Mouse (Mus musculus) forebrain, embryonic 13.5 days (tissue): ENCODE data around the gene Zfp597. TPM values are rescaled to one million over a fixed set of nuclear protein-coding genes. Genes with fewer than 3 reads are reported as not detected.

ENCODE experiments used
- ATAC-seq: fragments of 200-750 bp; cut with Nextera tagmentation; 2 replicates; pipeline ENCODE4 v1.8.0; 2017
- H3K27ac ChIP-seq: fragments of 300-500 bp; sonication (generic); 2 replicates; pipeline ENCODE4 v1.5.1; 2015; ENCODE audit warnings: inconsistent platforms, mild to moderate bottlenecking, moderate library complexity
- H3K27me3 ChIP-seq: fragments of 300-500 bp; sonication (generic); 2 replicates; pipeline ENCODE4 v1.6.1; 2015; ENCODE audit warnings: mild to moderate bottlenecking, inconsistent platforms
- H3K36me3 ChIP-seq: fragments of 300-500 bp; sonication (generic); 2 replicates; pipeline ENCODE4 v1.6.1; 2015; ENCODE audit warnings: mild to moderate bottlenecking, inconsistent platforms; ENCODE audit not compliant: poor library complexity, severe bottlenecking
- H3K4me1 ChIP-seq: fragments of 300-500 bp; sonication (generic); 2 replicates; pipeline ENCODE4 v1.6.1; 2015; ENCODE audit warnings: inconsistent platforms
- H3K4me2 ChIP-seq: fragments of 300-500 bp; sonication (generic); 2 replicates; pipeline ENCODE4 v1.6.1; 2015; ENCODE audit warnings: inconsistent platforms, mild to moderate bottlenecking, moderate library complexity
- H3K4me3 ChIP-seq: fragments of 300-500 bp; sonication (generic); 2 replicates; pipeline ENCODE4 v1.5.1; 2015; ENCODE audit warnings: mild to moderate bottlenecking, inconsistent platforms
- H3K9ac ChIP-seq: fragments of 300-500 bp; sonication (generic); 2 replicates; pipeline ENCODE4 v1.6.1; 2015; ENCODE audit warnings: mild to moderate bottlenecking, inconsistent platforms
- H3K9me3 ChIP-seq: fragments of 300-500 bp; sonication (generic); replicated peaks from 2 replicates; pipeline ENCODE4 v1.6.1; 2016; ENCODE audit warnings: inconsistent platforms
- WGBS: fragments of 180-500 bp; shearing (Covaris S2); methylation state at CpG from one replicate; pipeline ENCODE4 v1.1.7; 2015; 5-methylcytosine and 5-hydroxymethylcytosine counted together
- polyA plus RNA-seq: library from polyadenylated mRNA; unstranded; fragments of >200 nt; fragmentation: Nextera tagmentation; extraction: Ambion mirVana; gene quantifications from 2 replicates; pipeline ENCODE4 v1.2.1, GENCODE M21; 2015

Gene Zfp597
- polyA plus RNA-seq, 1 experiment from 2014 or later = 9.6 TPM

DNA sequence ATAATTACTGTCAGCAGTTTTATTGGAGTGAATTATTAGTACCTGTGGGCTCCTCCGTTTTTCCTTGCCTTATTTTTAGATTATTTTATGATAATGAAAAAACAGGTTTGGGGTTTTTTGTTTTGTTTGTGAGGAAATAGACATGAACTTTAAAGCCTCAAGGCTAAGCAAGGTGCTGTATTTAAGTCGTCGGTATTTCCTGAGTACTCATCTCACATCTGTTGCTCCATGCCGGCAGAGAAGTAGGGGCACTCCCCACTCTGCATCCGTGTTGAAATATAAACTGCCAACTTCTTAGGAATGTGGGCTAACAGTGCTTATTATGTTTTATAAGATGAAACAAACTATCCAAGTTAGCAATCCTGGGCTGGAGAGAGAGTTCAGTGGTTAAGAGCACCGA is 11.7 kb upstream of the Zfp597 start:
- Histone ChIP-seq H3K27me3 (no peaks in the 10 kb centered on the region), H3K36me3 (peaks cover 58% of the 10 kb centered on the region), H3K4me1 (no peaks in the 10 kb centered on the region), H3K4me2 (no peak overlapping the region), H3K27ac (no peak overlapping the region), H3K9me3 (no peaks in the 10 kb centered on the region), H3K4me3 (no peak overlapping the region), H3K9ac (no peak overlapping the region)
- WGBS = 90% methylated on average over 6 of the region's 6 CpGs
- ATAC-seq = no peak

DNA sequence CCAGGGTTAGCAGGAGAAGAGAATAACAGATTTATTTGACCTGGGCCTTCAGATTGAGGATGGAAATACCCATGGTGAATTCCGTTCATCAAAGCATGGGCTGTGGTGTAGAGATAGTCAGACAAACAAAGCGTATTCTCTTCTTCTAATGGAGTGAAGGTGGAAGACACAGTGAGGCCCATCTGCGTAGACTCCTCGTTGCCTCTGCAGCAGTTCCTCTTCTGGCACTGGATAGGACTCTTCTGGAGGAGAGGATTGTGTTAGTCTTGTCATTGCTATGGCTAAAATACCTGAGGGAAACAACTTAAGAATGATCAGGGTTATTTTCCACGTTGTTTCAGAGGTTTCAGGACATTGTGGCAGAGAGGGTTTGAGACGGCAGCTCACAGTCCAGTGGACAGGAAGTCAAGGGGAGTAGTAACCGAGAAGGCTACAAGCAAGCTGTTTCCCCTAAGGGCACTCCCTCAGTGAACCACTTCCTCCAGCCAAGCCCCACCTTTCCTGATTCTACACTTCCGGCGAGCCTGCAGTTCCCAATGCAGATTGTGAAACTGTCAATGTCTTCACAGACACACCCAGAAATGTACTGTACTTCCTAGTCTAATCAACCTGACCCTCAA is 10.9 kb upstream of the Zfp597 start:
- no peaks in the 10 kb centered on the region for H3K4me1 ChIP-seq
- ATAC-seq = no peak
- peaks cover 51% of the 10 kb centered on the region for H3K36me3 ChIP-seq
- H3K4me2 ChIP-seq = no peak overlapping the region
- H3K9ac ChIP-seq = no peak overlapping the region; the same call in 1 of the 2 replicates
- WGBS = 85% methylated on average over 9 of the region's 9 CpGs
- no peaks in the 10 kb centered on the region for H3K9me3 ChIP-seq
- no peak overlapping the region for H3K4me3 ChIP-seq
- H3K27me3 ChIP-seq = no peaks in the 10 kb centered on the region
- H3K27ac ChIP-seq = no peak overlapping the region

DNA sequence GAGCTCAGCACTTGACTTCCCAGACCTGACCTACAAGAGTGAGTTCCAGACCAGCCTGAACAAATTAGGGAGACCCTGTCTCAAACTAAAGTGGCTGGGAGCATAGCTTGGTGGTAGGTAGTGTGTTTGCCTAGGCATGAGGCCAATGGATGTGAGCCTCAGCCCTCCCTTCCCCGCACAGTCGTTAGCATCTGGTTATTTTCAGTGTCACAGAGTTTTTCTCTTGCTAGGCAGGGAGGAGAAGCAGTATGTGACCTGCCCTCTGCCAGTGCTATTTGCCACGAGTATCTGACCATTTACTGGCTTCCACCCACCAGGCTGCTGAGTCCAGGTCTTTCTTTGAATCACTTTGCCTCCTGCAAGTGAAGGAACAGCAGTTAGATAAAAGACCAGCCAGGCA is 9.4 kb upstream of the Zfp597 start:
- ATAC-seq = no peak
- no peaks in the 10 kb centered on the region for H3K27me3 ChIP-seq
- no peak overlapping the region for H3K4me3 ChIP-seq
- no peak overlapping the region for H3K27ac ChIP-seq
- no peak overlapping the region for H3K4me2 ChIP-seq
- H3K36me3 ChIP-seq = peaks cover 35% of the 10 kb centered on the region
- no peaks in the 10 kb centered on the region for H3K4me1 ChIP-seq
- H3K9me3 ChIP-seq = no peaks in the 10 kb centered on the region
- H3K9ac ChIP-seq = no peak overlapping the region
- WGBS = 81% methylated on average over 3 of the region's 3 CpGs

DNA sequence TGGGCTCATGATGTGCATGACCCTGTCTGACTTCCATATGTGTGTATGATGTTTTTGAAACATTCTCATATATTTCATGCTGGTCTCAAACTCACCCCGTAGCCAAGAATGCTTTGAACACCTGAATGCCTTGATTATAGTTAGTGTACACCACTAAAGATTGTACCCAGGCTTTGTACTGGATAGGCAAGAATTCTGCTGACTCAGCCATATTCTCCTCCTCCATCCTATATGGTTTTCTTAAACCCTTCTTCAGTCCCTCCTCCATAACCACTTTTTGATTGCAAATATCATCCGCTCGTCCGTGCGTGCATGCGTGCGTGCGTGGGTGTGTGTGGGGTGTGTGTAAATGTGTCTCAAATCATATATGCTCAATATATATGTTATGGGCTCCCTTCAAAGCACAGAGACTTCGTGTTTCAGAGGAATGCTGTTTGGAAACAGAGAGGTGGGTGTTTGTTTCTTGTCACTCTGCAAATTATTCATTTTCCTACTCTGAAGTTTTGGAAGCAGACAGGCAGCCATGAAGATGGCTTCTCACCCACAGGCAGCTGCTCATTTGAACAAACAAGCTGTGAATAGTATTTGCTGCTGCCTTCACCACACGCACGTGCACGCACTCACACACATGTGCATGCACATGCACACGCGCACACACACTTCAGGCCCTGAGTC is 7.4 kb upstream of the Zfp597 start:
- 96% methylated on average over 14 of the region's 14 CpGs for WGBS
- no peaks in the 10 kb centered on the region for H3K4me1 ChIP-seq
- H3K27me3 ChIP-seq = no peaks in the 10 kb centered on the region
- peaks cover 15% of the 10 kb centered on the region for H3K36me3 ChIP-seq
- no peak overlapping the region for H3K9ac ChIP-seq
- no peak overlapping the region for H3K4me3 ChIP-seq
- H3K4me2 ChIP-seq = no peak overlapping the region
- no peak for ATAC-seq
- no peaks in the 10 kb centered on the region for H3K9me3 ChIP-seq
- H3K27ac ChIP-seq = no peak overlapping the region

DNA sequence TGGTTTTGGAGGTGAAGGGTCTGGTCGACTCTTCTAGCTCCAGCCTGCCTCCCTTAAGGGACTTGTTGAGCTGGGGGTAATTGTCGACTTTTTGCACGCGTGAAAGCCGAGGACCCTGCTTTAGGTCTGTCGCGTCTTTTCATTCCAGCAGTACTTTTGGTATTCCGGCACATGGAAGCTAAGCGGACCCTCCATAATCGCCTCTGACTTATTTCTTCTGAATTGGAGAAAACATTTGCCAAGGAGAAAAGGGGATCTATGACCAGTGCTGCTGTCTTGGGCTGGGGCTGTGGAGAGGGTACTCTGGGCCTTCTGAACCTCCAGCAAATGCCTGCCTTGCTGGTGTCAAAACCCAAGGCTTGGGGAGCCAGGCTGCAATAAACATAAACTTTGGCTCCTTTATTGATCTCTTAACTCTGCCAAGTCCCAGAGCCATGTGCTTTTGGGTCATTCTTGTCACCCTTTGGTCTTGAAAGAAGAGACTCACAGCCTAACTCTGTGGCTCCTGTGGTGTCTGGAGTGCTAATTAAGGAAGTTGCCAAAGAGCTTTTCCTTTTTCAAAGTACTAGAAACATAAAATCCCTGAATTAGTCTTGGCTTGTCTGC is 807 bp upstream of the Zfp597 start:
- H3K4me1 ChIP-seq = peaks cover 22% of the 10 kb centered on the region
- WGBS = 4% methylated on average over 10 of the region's 10 CpGs
- peak; percentile 20 for ATAC-seq
- peak overlapping the region; percentile 91 for H3K27ac ChIP-seq
- H3K4me3 ChIP-seq = peak overlapping the region; percentile 87
- peak overlapping the region; percentile 87 for H3K9ac ChIP-seq
- H3K27me3 ChIP-seq = no peaks in the 10 kb centered on the region
- H3K36me3 ChIP-seq = no peaks in the 10 kb centered on the region; the same call in 1 of the 2 replicates
- H3K9me3 ChIP-seq = no peaks in the 10 kb centered on the region
- H3K4me2 ChIP-seq = peak overlapping the region; percentile 71

DNA sequence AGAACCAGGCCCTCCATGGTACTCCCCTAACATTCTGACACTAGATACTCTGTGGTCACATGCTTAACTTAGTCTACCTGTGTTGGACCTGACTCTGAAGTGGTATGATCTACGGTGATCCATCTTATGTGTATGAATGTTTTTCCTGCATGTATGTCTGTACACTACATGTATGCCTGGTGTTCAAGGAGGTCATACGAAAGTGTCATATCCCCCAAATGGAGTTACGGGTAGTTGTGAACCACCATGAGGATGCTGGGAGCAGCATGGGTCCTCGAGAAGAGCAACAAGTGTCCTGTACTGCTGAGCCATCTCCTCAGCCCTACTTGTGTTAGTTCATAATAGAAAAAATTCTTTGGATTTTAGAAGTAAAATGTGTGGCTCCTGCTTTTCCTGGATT is 8.0 kb downstream of the Zfp597 start:
- no peak overlapping the region for H3K9ac ChIP-seq
- H3K4me1 ChIP-seq = peaks cover 14% of the 10 kb centered on the region
- 93% methylated on average over 4 of the region's 4 CpGs for WGBS
- H3K9me3 ChIP-seq = no peaks in the 10 kb centered on the region
- no peaks in the 10 kb centered on the region for H3K27me3 ChIP-seq
- no peak overlapping the region for H3K27ac ChIP-seq
- H3K4me3 ChIP-seq = no peak overlapping the region
- H3K4me2 ChIP-seq = no peak overlapping the region
- no peak for ATAC-seq
- peaks cover 24% of the 10 kb centered on the region for H3K36me3 ChIP-seq

DNA sequence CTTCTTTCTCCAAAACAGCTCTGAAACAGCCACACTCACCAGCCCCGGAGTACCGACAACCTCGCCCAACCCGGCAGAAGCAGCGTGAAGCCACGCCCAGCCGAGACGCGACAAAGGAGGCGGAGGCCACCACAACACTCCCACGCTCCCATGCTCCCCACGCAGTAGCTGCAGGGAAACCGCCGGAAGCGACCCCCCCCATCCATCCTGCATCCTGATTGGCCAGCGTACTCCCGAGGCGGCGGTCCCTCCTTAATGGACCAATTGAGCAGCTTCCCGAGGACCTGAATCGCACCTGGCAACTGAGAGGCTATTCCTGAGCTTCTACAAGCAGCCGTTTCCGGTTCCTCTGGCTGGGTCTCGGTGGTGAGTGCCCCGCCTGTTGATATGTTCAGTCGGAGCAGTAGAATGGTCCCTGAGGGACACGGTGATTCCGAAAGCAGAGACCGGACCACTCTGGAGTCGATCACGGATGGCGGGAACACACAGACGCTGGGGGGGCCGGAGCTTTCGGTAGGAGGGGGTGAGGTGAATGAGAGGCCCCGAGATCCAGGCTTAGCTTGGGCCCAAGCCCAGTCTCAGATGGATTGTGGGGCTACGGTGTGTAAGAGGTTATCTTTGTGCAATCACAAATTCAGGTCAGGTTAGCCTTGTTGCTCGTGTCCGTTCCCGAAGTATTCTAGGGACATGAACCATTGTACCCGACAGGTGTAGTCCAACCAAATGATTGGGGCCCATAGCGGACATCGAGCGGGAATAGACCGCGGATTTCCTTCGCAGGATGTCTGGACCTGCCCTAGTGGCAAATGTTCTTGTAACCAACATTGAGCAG is 11.9 kb downstream of the Zfp597 start, which contains the start of gene Naa60:
Gene Naa60, plus strand, starts transcription at position 160 of the 832 bp plus-strand sequence.
- peaks cover 27% of the 10 kb centered on the region for H3K36me3 ChIP-seq
- peak within 1 kb of the TSS; percentile 62 for H3K4me3 ChIP-seq
- peak within 1 kb of the TSS; percentile 63 for H3K27ac ChIP-seq
- peak within 1 kb of the TSS; percentile 78 for H3K9ac ChIP-seq
- H3K4me2 ChIP-seq = peak within 1 kb of the TSS; percentile 92
- H3K27me3 ChIP-seq = no peaks in the 10 kb centered on the region
- WGBS = 3% methylated on average over 47 of the region's 47 CpGs
- peaks cover 14% of the 10 kb centered on the region for H3K4me1 ChIP-seq
- ATAC-seq = peak; percentile 99
- no peaks in the 10 kb centered on the region for H3K9me3 ChIP-seq

DNA sequence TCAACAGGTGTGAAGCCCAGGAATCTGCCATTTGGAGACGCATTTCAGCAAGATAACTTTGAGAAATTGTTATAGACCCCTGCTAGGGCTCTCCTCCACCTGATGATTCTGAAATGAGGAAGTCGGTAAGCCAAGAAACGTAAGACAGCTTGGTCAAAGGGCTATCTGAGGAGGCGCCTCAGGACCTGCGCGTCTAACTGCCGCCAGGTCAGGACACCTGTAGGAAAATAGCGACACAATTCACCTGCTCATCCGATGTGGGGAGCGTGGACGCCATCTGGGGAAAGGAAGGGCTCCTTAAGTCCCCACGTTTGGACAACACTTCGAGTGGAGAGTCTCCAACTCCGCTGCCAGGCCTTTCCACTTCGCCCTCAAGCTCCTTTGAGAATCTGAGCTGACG is 12.5 kb downstream of the Zfp597 start:
- H3K4me1 ChIP-seq = peaks cover 14% of the 10 kb centered on the region
- 1% methylated on average over 16 of the region's 16 CpGs for WGBS
- no peaks in the 10 kb centered on the region for H3K9me3 ChIP-seq
- H3K4me2 ChIP-seq = peak overlapping the region; percentile 92
- H3K9ac ChIP-seq = peak overlapping the region; percentile 78
- H3K27me3 ChIP-seq = no peaks in the 10 kb centered on the region
- H3K36me3 ChIP-seq = peaks cover 27% of the 10 kb centered on the region
- peak overlapping the region; percentile 62 for H3K4me3 ChIP-seq
- ATAC-seq = no peak
- H3K27ac ChIP-seq = peak overlapping the region; percentile 63; the same call in 1 of the 2 replicates

DNA sequence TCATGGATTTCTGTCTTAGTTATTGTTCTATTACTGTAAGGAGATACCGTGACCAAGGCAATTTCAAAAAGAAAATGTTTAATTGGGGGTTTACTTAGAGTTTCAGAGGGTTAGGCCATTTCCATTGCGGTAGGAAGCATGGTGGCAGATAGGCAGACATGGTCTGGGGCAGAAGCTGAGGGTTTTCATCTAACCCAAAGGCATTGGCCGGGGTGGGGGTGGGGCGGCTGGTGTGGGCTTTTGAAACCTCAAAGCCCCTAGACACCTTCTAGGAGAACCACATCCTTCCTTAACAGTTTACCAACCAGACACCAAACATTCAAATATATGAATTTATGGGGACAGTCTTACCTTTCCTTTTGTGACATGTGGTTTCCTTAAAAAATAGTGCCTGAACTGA is 25.1 kb downstream of the Zfp597 start:
- no peaks in the 10 kb centered on the region for H3K9me3 ChIP-seq
- H3K9ac ChIP-seq = no peak overlapping the region
- no peak overlapping the region for H3K4me2 ChIP-seq
- no peaks in the 10 kb centered on the region for H3K27me3 ChIP-seq
- no peak overlapping the region for H3K27ac ChIP-seq
- WGBS = 96% methylated on average over 4 of the region's 4 CpGs
- no peaks in the 10 kb centered on the region for H3K4me1 ChIP-seq
- H3K4me3 ChIP-seq = no peak overlapping the region
- no peak for ATAC-seq
- H3K36me3 ChIP-seq = peaks cover 22% of the 10 kb centered on the region

DNA sequence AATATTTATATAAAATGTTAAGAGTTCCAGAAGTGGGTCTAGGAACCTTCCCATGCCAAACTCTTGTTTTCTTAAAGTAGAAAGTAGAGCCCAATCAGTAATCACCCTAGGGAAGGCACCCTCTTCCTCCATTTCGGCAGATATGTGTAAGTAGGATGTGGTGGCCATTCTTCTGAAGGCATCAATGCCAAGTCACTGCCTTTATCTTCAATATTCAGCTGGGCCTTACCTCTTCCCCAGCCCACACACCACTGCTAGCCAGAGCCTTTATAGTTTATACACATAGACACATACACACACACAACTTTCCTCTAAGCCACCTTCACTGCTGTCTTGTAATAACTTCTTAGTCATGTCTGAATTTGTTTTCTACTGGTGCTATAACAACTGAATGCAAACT is 28.6 kb downstream of the Zfp597 start:
- Histone ChIP-seq H3K9me3 (no peaks in the 10 kb centered on the region), H3K27ac (no peak overlapping the region), H3K4me3 (no peak overlapping the region), H3K27me3 (no peaks in the 10 kb centered on the region), H3K9ac (no peak overlapping the region), H3K36me3 (peaks cover 3% of the 10 kb centered on the region), H3K4me1 (no peaks in the 10 kb centered on the region), H3K4me2 (no peak overlapping the region)
- WGBS = 96% methylated on average over 1 of the region's 1 CpGs
- ATAC-seq = no peak

DNA sequence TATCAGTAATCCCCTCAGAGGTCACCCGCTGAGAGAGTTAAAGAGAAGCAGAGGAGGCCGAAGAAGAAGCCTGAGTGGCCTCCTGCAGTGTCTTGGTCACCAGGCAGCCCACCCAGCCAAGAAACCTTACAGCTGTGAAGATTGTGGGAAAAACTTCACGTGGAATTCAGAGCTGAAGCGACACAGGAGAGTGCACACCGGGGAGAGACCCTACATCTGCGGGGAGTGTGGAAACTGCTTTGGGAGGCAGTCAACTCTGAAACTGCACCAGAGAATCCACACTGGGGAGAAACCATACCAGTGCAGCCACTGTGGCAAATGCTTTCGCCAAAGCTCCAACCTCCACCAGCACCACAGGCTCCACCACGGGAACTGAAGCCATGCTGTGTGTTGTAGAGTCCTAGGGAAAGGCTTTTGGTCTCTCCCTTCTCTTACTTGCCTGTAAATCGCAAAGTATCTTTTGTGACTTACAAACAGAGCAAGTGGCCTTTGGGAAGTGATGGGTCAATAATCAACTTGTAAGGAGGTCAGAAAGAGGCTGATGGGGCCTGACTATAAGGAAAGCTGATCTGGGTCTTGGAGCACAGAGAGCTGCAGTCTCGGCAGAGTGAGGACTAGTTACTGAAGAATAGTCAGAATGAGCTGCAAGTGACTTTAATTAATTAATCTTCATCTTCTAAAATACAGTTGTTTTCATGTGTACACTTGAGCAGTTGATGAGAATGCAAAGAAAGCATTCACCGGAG is 29.8 kb downstream of the Zfp597 start:
- no peaks in the 10 kb centered on the region for H3K36me3 ChIP-seq
- H3K27ac ChIP-seq = no peak overlapping the region
- H3K9me3 ChIP-seq = no peaks in the 10 kb centered on the region
- no peaks in the 10 kb centered on the region for H3K27me3 ChIP-seq
- no peaks in the 10 kb centered on the region for H3K4me1 ChIP-seq
- no peak overlapping the region for H3K4me3 ChIP-seq
- no peak overlapping the region for H3K4me2 ChIP-seq
- H3K9ac ChIP-seq = no peak overlapping the region
- no peak for ATAC-seq
- WGBS = 52% methylated on average over 11 of the region's 11 CpGs
